Mouse (Mus musculus) adrenal gland, postnatal 36 days (tissue): Measurements from ENCODE around the gene Frmd4a. TPM values are rescaled to one million over a fixed set of nuclear protein-coding genes. Genes with fewer than 3 reads are reported as not detected.
A peak's percentile ranks its signal among the peaks of the same experiment; 100 is the strongest.

Experiments used
- DNase-seq, 2 experiments: peaks; one replicate each; pipeline ENCODE4 v3.0.0; 2021; ENCODE audit warnings: mixed read lengths in 1 of 2
- total RNA-seq, 2 experiments: library from RNA; stranded (reverse); gene quantifications; 2 replicates each; pipeline ENCODE4 v1.2.3; 2021

Frmd4a gene
- total RNA-seq, 2 experiments from 2014 or later: 11.1 to 18.8 TPM

DNA sequence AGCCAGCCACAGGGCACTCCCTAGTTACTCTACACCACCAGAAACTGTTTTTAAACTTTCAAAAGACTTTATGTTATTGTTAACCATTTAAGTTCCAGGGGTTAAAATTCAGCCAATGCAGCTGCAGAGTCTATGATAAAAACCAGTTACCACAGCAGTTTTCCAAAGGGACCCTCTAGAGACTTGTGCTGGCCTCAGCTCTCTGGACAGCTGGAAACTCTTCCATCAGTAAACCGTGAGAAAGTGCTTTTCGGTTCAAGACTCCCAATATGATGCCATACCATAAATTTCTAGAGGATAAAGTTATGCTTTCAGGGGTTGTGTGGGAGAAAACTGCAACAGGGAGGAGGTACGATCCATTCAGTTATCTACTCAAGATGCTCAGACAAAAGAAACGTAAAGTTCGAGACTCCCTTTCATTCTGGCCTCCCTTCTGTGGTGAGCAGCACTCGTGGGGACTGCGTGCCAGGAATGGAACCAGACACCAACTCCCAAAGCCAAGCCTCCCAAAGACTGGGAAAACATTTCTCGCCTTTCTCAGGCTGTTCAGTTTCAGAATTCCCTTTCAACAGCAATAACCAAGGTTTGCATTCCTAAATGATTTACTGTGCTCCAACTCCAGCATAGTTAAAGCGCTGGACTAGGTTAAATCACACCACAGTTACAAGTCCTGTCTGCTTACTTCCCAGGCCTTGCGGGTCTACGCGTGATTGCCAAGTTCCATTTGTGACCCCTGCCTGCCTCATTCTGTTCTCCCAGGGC lies 603.3 kb downstream of the Frmd4a start:
- DNase-seq: no peak

DNA sequence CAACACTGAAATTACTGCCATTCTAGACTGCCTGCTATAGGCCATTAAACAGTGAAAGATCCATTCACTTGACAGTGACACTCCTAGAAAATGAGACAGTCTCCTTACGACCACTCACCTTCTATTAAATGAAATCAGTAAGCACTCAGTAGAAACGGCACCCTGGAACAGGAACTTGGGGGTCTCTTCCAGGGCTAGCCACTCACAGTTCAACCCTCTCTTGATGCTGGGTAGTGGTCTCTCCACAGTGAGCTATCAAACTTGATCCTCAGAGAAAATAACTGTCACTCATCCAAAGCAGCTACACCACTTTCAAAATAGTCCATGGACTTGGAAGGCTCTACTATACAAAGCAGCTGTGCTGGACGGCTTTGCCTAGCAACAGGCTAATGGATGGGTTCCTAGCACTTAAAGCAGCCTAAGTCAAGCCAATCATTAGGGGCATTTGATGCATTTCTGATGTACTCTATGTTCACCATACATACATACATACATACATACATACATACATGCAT lies 604.0 kb downstream of the Frmd4a start:
- no peak for DNase-seq

DNA sequence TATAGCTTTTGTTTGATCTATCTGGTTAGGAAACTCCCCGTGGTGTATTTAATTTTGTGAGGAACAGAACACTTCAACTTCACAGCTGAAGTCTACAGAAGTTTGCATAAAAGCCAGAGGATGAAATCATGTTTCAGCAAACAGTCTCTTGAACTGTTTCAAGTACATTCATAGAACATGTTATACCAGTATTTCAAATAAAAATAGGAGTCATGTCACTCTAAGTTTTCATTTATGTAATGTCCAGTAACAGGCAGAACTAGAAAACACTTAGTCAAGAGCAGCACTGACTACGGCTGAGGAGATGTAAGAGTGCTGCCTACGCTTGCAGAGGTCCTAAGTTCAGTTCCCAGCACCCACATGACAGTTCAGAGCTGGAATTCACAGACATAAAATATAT lies 609.4 kb downstream of the Frmd4a start:
- DNase-seq: no peak

DNA sequence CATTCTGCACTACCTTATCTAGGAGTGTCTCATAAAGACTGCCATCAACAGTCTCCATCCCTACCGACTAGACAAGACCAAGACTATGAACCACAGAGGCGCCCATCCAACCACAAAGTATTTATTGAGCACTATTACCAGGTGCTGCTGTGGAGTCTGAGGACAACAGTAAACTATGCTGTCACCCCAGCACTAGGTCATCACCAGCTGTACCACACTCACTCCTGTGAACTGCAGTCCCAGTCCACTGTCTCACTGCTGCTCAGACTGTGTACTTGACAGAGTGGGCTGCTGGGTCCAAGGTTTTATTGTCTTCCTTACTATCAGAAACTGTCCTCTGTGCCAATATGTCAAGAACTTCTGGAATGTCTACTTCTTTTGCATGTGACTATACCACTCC lies 611.4 kb downstream of the Frmd4a start:
- no peak for DNase-seq

DNA sequence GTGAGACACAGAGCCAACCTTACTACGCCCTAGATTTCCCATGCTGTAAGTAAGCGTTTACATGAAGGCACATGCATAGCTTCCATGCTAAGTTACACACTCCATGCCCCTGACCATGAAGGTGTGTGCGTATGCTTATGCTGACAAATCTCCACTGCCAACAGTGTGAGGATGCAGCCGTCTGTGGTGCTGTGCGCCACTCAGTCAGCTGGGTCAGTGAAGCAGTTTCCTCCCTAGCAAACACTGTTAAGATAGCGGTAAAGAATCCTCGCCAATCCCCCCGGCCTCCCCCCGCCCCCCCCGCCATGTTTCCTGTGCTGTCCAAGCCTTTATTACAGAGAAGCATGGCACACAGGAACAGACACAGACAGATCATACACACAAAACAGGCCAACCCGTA lies 612.0 kb downstream of the Frmd4a start:
- no peak for DNase-seq

DNA sequence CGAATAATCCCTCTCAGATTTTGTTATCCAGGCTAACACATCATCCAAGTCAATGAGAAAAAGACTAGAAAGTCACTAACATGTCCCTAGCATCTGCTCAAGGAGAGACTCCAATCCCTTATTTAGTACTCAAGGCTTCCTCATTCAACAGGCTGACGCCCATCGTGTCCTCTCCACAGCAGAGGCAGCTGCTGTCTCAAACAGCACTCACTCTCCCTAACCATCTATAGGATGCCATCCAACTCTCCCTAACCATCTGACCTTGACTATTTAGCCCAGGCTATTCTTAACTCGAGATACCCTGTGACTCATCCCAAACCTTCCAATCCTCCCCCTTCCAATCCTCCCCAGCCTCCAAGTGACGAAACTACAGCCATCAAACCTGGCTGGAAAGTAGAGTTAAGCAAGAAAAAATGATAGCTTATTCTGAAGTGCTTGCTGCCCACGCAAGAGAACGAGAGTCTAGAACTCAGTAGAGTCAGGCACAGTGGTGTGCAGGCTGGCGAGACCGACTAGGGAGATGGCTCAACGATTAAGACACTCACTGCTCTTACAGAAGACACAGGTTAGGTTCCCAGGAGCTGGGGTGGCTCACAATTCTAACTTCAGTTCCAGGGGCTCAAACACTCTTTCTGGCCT lies 612.8 kb downstream of the Frmd4a start:
- DNase-seq: no peak

DNA sequence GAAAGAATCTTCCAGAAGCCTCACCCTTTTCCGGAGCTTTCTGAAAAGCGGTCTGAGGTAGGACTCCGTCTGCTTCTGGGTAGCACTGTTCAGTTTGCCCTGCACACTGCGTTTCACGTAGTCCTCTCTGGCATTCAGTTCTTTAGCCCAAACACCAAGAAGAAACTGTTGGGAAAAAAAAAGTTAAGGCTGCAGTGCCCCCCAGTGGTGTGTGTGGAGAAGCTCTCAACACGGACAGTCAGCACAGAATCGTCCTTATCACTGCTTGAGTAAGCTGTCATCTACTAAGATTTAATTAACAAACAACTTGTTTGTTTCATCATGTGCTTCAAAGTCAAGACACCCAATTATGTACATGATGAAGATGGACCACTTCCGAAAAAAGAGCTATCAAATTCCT lies 618.3 kb downstream of the Frmd4a start:
- no peak for DNase-seq

DNA sequence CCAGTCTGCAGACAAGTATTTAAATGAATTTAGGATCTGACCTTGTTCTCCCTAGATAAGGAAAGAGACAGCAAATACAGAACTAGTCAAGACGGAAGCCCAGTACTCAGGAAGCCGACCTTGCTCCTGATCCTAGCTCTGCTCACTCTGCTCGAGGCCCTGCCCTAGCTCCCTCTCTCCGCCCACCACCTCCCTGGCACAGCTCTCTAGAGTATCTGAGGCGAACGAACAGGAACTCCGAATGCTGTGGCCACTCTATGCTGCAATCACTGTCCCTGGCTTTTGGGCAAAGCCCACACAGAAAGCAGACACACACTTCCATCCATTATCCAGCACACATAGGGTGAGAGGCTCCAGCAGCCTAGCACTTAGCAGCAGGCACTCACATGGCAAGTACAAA lies 619.1 kb downstream of the Frmd4a start:
- DNase-seq: peak; percentile 65 to 67

DNA sequence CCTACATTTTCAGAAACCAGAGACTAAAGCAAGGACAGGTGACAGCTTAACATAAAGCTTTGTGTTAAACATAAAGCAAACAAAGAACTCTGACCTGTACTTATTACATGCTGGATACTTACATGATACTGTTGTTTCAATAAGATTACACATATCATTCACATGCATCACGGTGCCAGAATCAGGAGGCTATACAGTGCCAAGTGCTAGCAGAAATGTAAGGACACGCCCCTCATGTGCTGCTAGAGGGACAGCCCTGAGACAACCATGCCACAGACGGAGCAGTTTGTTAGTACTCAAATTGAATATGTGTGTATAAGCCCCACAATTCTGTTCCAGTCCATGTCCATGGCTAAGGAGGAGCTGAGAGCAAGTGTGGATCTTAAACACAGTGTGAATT lies 620.7 kb downstream of the Frmd4a start:
- DNase-seq: no peak

DNA sequence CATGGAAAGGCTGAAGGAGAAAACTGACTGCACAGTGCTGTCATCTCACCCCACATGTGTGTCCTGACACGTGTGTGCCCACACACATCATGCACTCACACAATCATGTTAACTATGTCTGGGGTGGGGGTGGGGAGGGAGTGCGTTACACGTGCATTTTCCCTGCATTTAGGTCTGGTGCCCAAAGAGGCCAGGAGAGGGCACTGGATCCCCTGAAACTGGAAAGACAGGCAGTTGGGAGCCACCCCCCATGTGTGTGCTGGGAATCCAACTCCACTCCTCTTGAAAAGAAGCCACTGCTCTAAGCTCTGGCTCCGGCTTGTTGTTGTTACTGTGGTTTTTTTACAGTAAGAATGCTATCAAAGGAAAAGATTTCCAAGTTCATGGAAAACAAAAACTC lies 627.5 kb downstream of the Frmd4a start:
- DNase-seq: no peak

DNA sequence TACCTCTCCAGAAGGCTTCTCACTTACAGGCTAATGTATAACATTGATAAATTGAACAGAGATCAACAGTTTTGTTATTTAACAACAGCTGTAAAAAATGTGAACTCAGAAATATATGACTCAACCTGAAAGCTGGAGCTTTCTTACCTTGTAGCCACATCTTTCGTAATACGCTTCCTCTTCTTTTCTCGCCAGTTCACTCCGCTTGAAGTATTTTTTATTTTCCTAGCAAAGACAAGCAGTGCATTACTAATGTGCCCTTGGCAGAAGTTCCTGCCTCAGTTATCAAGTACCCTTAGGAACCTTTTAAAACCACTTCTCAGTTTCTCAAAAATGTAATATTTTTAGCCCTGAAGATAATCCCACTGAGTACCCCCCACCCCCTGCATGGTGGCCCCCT lies 630.6 kb downstream of the Frmd4a start:
- no peak for DNase-seq

DNA sequence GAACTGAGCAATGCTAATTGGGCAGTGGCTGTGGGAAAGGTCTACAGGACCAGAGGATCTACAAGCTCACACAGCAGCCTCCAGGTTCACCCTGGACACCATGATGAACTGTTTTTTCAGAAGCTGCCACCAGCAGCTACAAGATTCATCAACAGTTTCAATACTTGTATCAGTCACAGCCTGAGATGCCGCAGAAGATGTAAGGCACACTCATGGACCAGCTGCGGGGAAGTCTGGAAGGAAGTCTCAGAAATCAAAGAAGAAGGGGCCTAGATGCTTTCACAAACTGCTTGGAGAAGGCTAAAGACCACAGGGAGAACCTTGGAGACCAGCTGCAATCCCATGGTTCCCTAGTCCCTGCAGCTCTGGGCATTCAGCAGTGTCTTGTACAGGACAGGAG lies 632.1 kb downstream of the Frmd4a start:
- DNase-seq: no peak

DNA sequence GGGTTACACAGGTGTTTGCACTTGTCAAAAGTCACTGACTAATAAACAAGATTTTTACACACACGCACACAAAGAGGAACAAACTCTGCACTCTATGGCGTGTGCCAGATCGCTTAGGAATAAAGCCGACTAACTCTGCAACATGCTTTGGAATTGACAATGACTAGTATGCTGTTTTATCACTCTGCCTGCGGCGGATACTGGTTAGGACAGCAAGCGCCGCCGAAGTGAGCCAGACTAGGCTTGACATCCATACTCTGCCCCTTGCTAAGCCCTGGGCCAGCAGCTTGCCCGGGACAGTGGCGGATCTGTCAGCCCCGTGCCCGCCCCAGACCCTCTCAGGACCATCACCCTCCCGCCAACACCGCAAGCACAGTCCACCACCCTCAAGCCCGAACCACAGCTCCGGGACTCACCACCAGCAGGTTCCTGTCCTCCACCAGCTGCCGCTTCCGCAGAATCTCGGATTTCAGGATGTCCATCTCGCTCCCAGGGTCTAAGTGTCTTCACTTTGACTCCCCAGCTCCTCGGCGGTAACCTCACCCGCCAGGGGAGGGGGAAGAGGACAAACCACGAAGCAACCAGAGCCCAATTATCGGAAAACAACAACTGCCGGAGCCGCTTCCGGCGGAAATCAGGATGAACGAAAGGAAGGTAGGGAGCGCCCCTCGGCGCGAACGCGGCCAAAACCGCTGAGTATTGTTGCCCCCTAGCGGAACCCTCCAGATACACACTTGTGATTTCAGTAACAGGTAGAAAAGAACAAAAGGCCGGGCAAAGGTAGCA lies 634.2 kb downstream of the Frmd4a start, which contains the start of gene Prpf18:
Prpf18 (minus strand) TSS at position 614 of the 786 bp plus-strand sequence.
- DNase-seq: peak; percentile 90 to 93

DNA sequence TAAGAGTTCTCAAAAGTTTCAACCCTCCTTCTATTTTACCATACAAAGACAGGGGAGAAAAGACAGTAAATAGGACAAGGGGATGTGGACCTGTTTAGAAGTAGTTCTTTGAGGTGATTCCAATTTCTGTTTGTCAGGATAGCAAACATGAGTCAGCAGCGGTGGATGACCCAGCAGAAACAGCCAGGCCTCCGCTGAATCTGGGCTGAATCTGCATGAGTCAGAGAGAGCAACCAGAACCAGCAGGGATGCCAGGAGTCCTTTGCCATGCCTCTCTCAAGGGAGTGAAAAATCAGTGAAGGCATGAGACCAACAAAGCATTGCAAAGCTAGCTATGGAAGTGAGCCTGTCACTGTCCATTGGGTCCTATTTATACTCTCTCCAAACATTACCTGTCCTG lies 643.2 kb downstream of the Frmd4a start:
- peak; percentile 36 to 56 for DNase-seq
